Mouse (Mus musculus): ENCODE results near the gene Kcnmb3.

Gene Kcnmb3

GRCm38 (mm10) chr3:32492097-32493090 is at the start of gene Kcnmb3:
Kcnmb3 (minus strand) TSS chr3:32492231.
- DNase-seq = peak; percentile 73

GRCm38 (mm10) chr3:32538091-32538490 is 46.1 kb upstream of the Kcnmb3 start:
- DNase-seq = no peak

- DNase-seq = peak; percentile 93
Measured at GRCm38 (mm10) chr3:32537556-32537955, 45.5 kb upstream of the Kcnmb3 start.

GRCm38 (mm10) chr3:32535692-32536091 is 43.7 kb upstream of the Kcnmb3 start:
- no peak for DNase-seq

- DNase-seq = peak; percentile 23
Measured at GRCm38 (mm10) chr3:32530041-32530440, 38.0 kb upstream of the Kcnmb3 start.

GRCm38 (mm10) chr3:32529303-32529898 is 37.4 kb upstream of the Kcnmb3 start, which contains the start of gene Mfn1:
Mfn1 (plus strand) TSS chr3:32529465.
- DNase-seq = peak; percentile 98

- DNase-seq = no peak
Measured at GRCm38 (mm10) chr3:32527181-32527580, 35.1 kb upstream of the Kcnmb3 start.

- DNase-seq = no peak
Measured at GRCm38 (mm10) chr3:32513528-32513927, 21.5 kb upstream of the Kcnmb3 start.

- no peak for DNase-seq
Measured at GRCm38 (mm10) chr3:32512686-32513284, 20.8 kb upstream of the Kcnmb3 start.

- DNase-seq = peak; percentile 48
Measured at GRCm38 (mm10) chr3:32511191-32511550, 19.1 kb upstream of the Kcnmb3 start.

- DNase-seq = peak; percentile 97
Measured at GRCm38 (mm10) chr3:32510375-32511190, 18.6 kb upstream of the Kcnmb3 start.

GRCm38 (mm10) chr3:32509496-32510374 is 17.7 kb upstream of the Kcnmb3 start, which contains the start of gene Zfp639:
Zfp639 (plus strand) TSS chr3:32510259.
- DNase-seq = no peak

GRCm38 (mm10) chr3:32508666-32509324 is 16.8 kb upstream of the Kcnmb3 start:
- DNase-seq = peak; percentile 81

GRCm38 (mm10) chr3:32506366-32507225 is 14.6 kb upstream of the Kcnmb3 start:
- no peak for DNase-seq

- DNase-seq = no peak
Measured at GRCm38 (mm10) chr3:32505841-32506240, 13.8 kb upstream of the Kcnmb3 start.

- peak; percentile 35 for DNase-seq
Measured at GRCm38 (mm10) chr3:32500346-32500745, 8.3 kb upstream of the Kcnmb3 start.

GRCm38 (mm10) chr3:32496711-32497070 is 4.7 kb upstream of the Kcnmb3 start:
- DNase-seq = no peak

GRCm38 (mm10) chr3:32495856-32496710 is 4.1 kb upstream of the Kcnmb3 start:
- DNase-seq = no peak

Data from kidney, adult 9 months (tissue).